Mouse (Mus musculus) thymus, adult 2 months (tissue): ENCODE data around the gene Fam209.

Source experiments
- CTCF ChIP-seq: fragments of 200-500 bp; IDR thresholded peaks from 2 replicates; pipeline ENCODE4 v1.5.1; 2012; ENCODE audit warnings: mild to moderate bottlenecking, control low read depth, low read length, moderate library complexity, borderline replicate concordance; ENCODE audit not compliant: control insufficient read depth, poor library complexity, insufficient read depth; ENCODE audit errors: extremely low read depth
- POLR2A ChIP-seq: fragments of 200-500 bp; IDR thresholded peaks from 2 replicates; pipeline ENCODE4 v1.6.1; 2012; ENCODE audit warnings: mild to moderate bottlenecking, low read length, control low read depth, moderate library complexity; ENCODE audit not compliant: control insufficient read depth, poor library complexity, insufficient read depth; ENCODE audit errors: extremely low read depth

DNA sequence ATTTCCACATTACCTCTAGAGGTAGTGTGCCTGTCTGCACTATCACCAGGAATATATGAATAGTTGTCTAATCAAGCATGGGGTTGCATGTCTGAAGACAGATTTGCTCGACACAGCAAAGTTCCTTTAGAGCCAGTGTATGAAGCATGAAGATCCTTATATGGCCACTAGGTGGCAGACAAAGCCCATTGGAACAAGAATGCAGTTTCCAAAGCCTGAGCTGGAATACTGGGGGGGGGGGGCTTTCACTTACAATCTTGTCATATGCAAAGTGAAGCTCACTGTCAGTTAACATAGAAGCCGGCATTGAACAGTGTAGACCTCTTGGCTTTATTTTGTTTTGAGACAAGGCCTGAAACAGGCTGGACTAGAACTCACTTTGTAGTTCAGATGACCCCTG lies 5.5 kb downstream of the Fam209 start:
- TF ChIP-seq CTCF (no peak), POLR2A (no peak)
